Mouse (Mus musculus) heart, adult 2 months (tissue): Measurements from ENCODE around the gene Filip1.

ENCODE experiments used
- CTCF ChIP-seq: fragments of 200-600 bp; IDR thresholded peaks from 2 replicates; pipeline ENCODE4 v1.8.1; 2022; ENCODE audit warnings: antibody characterized with exemption, mild to moderate bottlenecking, moderate library complexity
- EP300 ChIP-seq: fragments of 200-500 bp; IDR thresholded peaks from 2 replicates; pipeline ENCODE4 v1.6.1; 2011; ENCODE audit warnings: low read depth, low read length, control low read depth; ENCODE audit not compliant: insufficient read depth
- POLR2A ChIP-seq: fragments of 200-500 bp; IDR thresholded peaks from 2 replicates; pipeline ENCODE4 v1.6.1; 2011; ENCODE audit warnings: mild to moderate bottlenecking, low read depth, low read length, control low read depth; ENCODE audit not compliant: insufficient read depth

- no peak for TF ChIP-seq CTCF
- no peak for TF ChIP-seq POLR2A
- no peak for TF ChIP-seq EP300
Observed at GRCm38 (mm10) chr9:79958395-79958794, 54.3 kb downstream of the Filip1 start.
